Mouse (Mus musculus) liver, embryonic 14.5 days (tissue): ENCODE data around the gene Zfp658. TPM values are rescaled to one million over a fixed set of nuclear protein-coding genes. Genes with fewer than 3 reads are reported as not detected.

Source experiments
- ATAC-seq: fragments of 200-750 bp; cut with Nextera tagmentation; 2 replicates; pipeline ENCODE4 v1.8.0; 2017; ENCODE audit warnings: moderate number of reproducible peaks, mild to moderate bottlenecking, moderate library complexity; ENCODE audit not compliant: insufficient read depth
- DNase-seq, 3 experiments: peaks; one replicate each; pipeline ENCODE4 v3.0.0-alpha.2; 2012 to 2013; ENCODE audit warnings: low read depth in 3 of 3, low spot score in 3 of 3
- H3K27ac ChIP-seq: fragments of 300-500 bp; sonication (generic); 2 replicates; pipeline ENCODE4 v1.5.1; 2014; ENCODE audit warnings: moderate library complexity, mild to moderate bottlenecking, control low read depth, inconsistent platforms
- H3K27me3 ChIP-seq: fragments of 300-500 bp; sonication (generic); 2 replicates; pipeline ENCODE4 v1.6.1; 2014; ENCODE audit warnings: mild to moderate bottlenecking, low read length, moderate library complexity; ENCODE audit not compliant: control insufficient read depth, insufficient read depth
- H3K36me3 ChIP-seq: fragments of 300-500 bp; sonication (generic); replicated peaks from 2 replicates; pipeline ENCODE4 v1.6.1; 2014; ENCODE audit warnings: low read depth; ENCODE audit not compliant: control insufficient read depth, insufficient read depth
- H3K4me1 ChIP-seq, 2 experiments: fragments of 200-500 bp in 1 of 2; fragments of 300-500 bp in 1 of 2; sonication (generic) in 1 of 2; replicated peaks; 2 replicates each; pipeline ENCODE4 v1.6.1; 2012 to 2014; ENCODE audit warnings: antibody characterized with exemption in 1 of 2, inconsistent platforms in 1 of 2, low read length in 1 of 2; ENCODE audit not compliant: control insufficient read depth in 2 of 2, insufficient read depth in 2 of 2
- H3K4me2 ChIP-seq: fragments of 300-500 bp; sonication (generic); 2 replicates; pipeline ENCODE4 v1.6.1; 2014; ENCODE audit warnings: low read depth, mild to moderate bottlenecking, control low read depth, moderate library complexity
- H3K4me3 ChIP-seq, 2 experiments: fragments of 200-500 bp in 1 of 2; fragments of 300-500 bp in 1 of 2; sonication (generic) in 1 of 2; 2 replicates each; pipeline ENCODE4 v1.5.1; 2012 to 2014; ENCODE audit warnings: low read depth in 2 of 2, low read length in 2 of 2, mild to moderate bottlenecking in 2 of 2, control low read depth in 1 of 2, inconsistent platforms in 1 of 2, moderate library complexity in 1 of 2; ENCODE audit not compliant: insufficient read depth in 1 of 2
- H3K9ac ChIP-seq: fragments of 300-500 bp; sonication (generic); replicated peaks from 2 replicates; pipeline ENCODE4 v1.6.1; 2014; ENCODE audit warnings: mild to moderate bottlenecking, control low read depth, moderate library complexity
- H3K9me3 ChIP-seq: fragments of 300-500 bp; sonication (generic); 2 replicates; pipeline ENCODE4 v1.6.1; 2016; ENCODE audit warnings: low read length, mixed read lengths; ENCODE audit not compliant: control insufficient read depth
- CTCF ChIP-seq: IDR thresholded peaks from 2 replicates; pipeline ENCODE4 v1.5.1; 2016; ENCODE audit warnings: antibody characterized with exemption, low read depth, control low read depth
- EP300 ChIP-seq: IDR thresholded peaks from 2 replicates; pipeline ENCODE4 v1.6.1; 2016; ENCODE audit warnings: antibody characterized with exemption, low read depth
- WGBS: fragments of 180-500 bp; shearing (Covaris S2); extraction: QIAGEN DNeasy Blood & Tissue Kit; methylation state at CpG from one replicate; pipeline ENCODE4 v1.1.7; 2014; ENCODE audit not compliant: insufficient replicate concordance; 5-methylcytosine and 5-hydroxymethylcytosine counted together
- polyA plus RNA-seq, 2 experiments: library from polyadenylated mRNA; depleted of rRNA in 1 of 2; stranded (reverse) in 1 of 2; unstranded in 1 of 2; fragments of >200 nt; fragmentation: Nextera tagmentation in 1 of 2; extraction: Ambion mirVana in 1 of 2; gene quantifications; 2 replicates each; pipeline versions ENCODE4 v1.2.1 to v1.2.3; 2012 to 2014

Gene Zfp658
- polyA plus RNA-seq, 2 experiments: 0.15 to 0.33 TPM

- WGBS: under 1% methylated on average over 37 of the region's 37 CpGs
- peak within 1 kb of the TSS; percentile 74 for H3K9ac ChIP-seq
- no peaks in the 10 kb centered on the region for H3K9me3 ChIP-seq
- H3K27ac ChIP-seq: no peak within 1 kb of the TSS
- no peak for TF ChIP-seq EP300
- TF ChIP-seq CTCF: no peak
- peak; percentile 96 for ATAC-seq
- DNase-seq: peak; percentile 79 to 85 (median 83)
- peaks cover 0 to 7% of the 10 kb centered on the region in 2 experiments; a peak in 2 of 4 replicates for H3K4me1 ChIP-seq
- H3K4me3 ChIP-seq: peak within 1 kb of the TSS; percentile 72 to 78
- no peaks in the 10 kb centered on the region for H3K27me3 ChIP-seq
- no peaks in the 10 kb centered on the region for H3K36me3 ChIP-seq
- peak within 1 kb of the TSS; percentile 87 for H3K4me2 ChIP-seq
Observed at GRCm38 (mm10) chr7:43579440-43580171, 17.6 kb downstream of the Zfp658 start, which contains the start of gene Zfp719. Gene Zfp719 (plus strand): TSS chr7:43579610.

- H3K9me3 ChIP-seq: no peaks in the 10 kb centered on the region
- no peaks in the 10 kb centered on the region for H3K27me3 ChIP-seq
- peaks cover 0 to 7% of the 10 kb centered on the region in 2 experiments; a peak in 2 of 4 replicates for H3K4me1 ChIP-seq
- no peak overlapping the region for H3K27ac ChIP-seq
- TF ChIP-seq EP300: no peak
- TF ChIP-seq CTCF: no peak
- whole genome bisulfite sequencing: 69% methylated on average over 5 of the region's 5 CpGs
- H3K4me3 ChIP-seq: peak overlapping the region; percentile 19 to 72; a peak in 3 of 4 replicates
- no peak overlapping the region; the same call in 1 of the 2 replicates for H3K9ac ChIP-seq
- DNase-seq (no peak), ATAC-seq (no peak)
- no peaks in the 10 kb centered on the region for H3K36me3 ChIP-seq
- H3K4me2 ChIP-seq: peak overlapping the region; percentile 87
Observed at GRCm38 (mm10) chr7:43580526-43580925, 18.5 kb downstream of the Zfp658 start.

- WGBS: 71% methylated on average over 5 of the region's 5 CpGs
- ATAC-seq (no peak), DNase-seq (no peak)
- Histone ChIP-seq H3K4me2 (no peak overlapping the region), H3K4me1 (peaks cover 0 to 7% of the 10 kb centered on the region in 2 experiments; a peak in 2 of 4 replicates), H3K27me3 (no peaks in the 10 kb centered on the region), H3K36me3 (peaks cover 7% of the 10 kb centered on the region), H3K9ac (no peak overlapping the region), H3K4me3 (no peak overlapping the region), H3K9me3 (no peaks in the 10 kb centered on the region), H3K27ac (no peak overlapping the region)
- TF ChIP-seq EP300 (no peak), CTCF (peak; percentile 26)
Observed at GRCm38 (mm10) chr7:43584790-43585189, 22.7 kb downstream of the Zfp658 start.

GRCm38 (mm10) chr7:43601884-43602283 is 39.8 kb downstream of the Zfp658 start:
- ATAC-seq: no peak

More at GRCm38 (mm10) chr7:43601884-43602283, 39.8 kb downstream of the Zfp658 start:
- no peak overlapping the region for H3K9ac ChIP-seq
- no peak for DNase-seq
- H3K27me3 ChIP-seq: no peaks in the 10 kb centered on the region
- 29% methylated on average over 5 of the region's 5 CpGs for WGBS
- TF ChIP-seq EP300 (no peak), CTCF (no peak)
- H3K4me1 ChIP-seq: no peaks in the 10 kb centered on the region
- H3K4me3 ChIP-seq: no peak overlapping the region
- H3K36me3 ChIP-seq: no peaks in the 10 kb centered on the region
- H3K4me2 ChIP-seq: no peak overlapping the region
- H3K27ac ChIP-seq: no peak overlapping the region
- H3K9me3 ChIP-seq: no peaks in the 10 kb centered on the region
